Mouse (Mus musculus) MEL (cell line): ENCODE measurements around the gene Csad. TPM values are rescaled to one million over a fixed set of nuclear protein-coding genes. Genes with fewer than 3 reads are reported as not detected.
A peak's percentile ranks its signal among the peaks of the same experiment; 100 is the strongest.

Source experiments
- DNase-seq: peaks from one replicate; pipeline ENCODE4 v3.0.0; 2011; ENCODE audit warnings: low read depth, low spot score
- H3K27ac ChIP-seq: 2 replicates; pipeline ENCODE4 v1.5.1; 2012; ENCODE audit warnings: low read depth, mild to moderate bottlenecking, control low read depth, low read length, moderate library complexity; ENCODE audit not compliant: control insufficient read depth
- H3K27me3 ChIP-seq, 2 experiments: fragments of 150-350 bp in 1 of 2; sonication (generic) in 1 of 2; 2 replicates each; pipeline ENCODE4 v1.6.1; 2012; ENCODE audit warnings: low read length in 2 of 2, mild to moderate bottlenecking in 2 of 2, improper control_type of control experiment in 1 of 2, moderate library complexity in 1 of 2; ENCODE audit not compliant: insufficient read depth in 2 of 2, control insufficient read depth in 1 of 2
- H3K36me3 ChIP-seq, 2 experiments: 2 replicates each; pipeline ENCODE4 v1.6.1; 2012 to 2014; ENCODE audit warnings: low read length in 2 of 2, improper control_type of control experiment in 1 of 2, inconsistent platforms in 1 of 2, mild to moderate bottlenecking in 1 of 2; ENCODE audit not compliant: insufficient read depth in 2 of 2, control insufficient read depth in 1 of 2
- H3K4me1 ChIP-seq, 2 experiments: fragments of 150-350 bp in 1 of 2; sonication (generic) in 1 of 2; 2 replicates each; pipeline ENCODE4 v1.6.1; 2012; ENCODE audit warnings: low read length in 2 of 2, improper control_type of control experiment in 1 of 2, mild to moderate bottlenecking in 1 of 2; ENCODE audit not compliant: insufficient read depth in 2 of 2, control insufficient read depth in 1 of 2
- H3K4me3 ChIP-seq, 2 experiments: fragments of 150-350 bp in 1 of 2; sonication (generic) in 1 of 2; 2 replicates each; pipeline ENCODE4 v1.5.1; 2012; ENCODE audit warnings: low read depth in 2 of 2, low read length in 2 of 2, mild to moderate bottlenecking in 2 of 2, moderate library complexity in 2 of 2, control low read depth in 1 of 2, improper control_type of control experiment in 1 of 2; ENCODE audit not compliant: control insufficient read depth in 1 of 2, insufficient read depth in 1 of 2
- H3K79me2 ChIP-seq: 2 replicates; pipeline ENCODE4 v1.6.1; 2012; ENCODE audit warnings: mild to moderate bottlenecking, low read length, moderate library complexity; ENCODE audit not compliant: control insufficient read depth, poor library complexity, insufficient read depth
- H3K9ac ChIP-seq: 2 replicates; pipeline ENCODE4 v1.6.1; 2012; ENCODE audit warnings: low read depth, mild to moderate bottlenecking, control low read depth, low read length, moderate library complexity; ENCODE audit not compliant: control insufficient read depth, poor library complexity, severe bottlenecking
- H3K9me3 ChIP-seq: fragments of 150-350 bp; sonication (generic); replicated peaks from 2 replicates; pipeline ENCODE4 v1.6.1; 2012; ENCODE audit warnings: mild to moderate bottlenecking, low read length, improper control_type of control experiment, moderate library complexity; ENCODE audit not compliant: insufficient read depth
- BHLHE40 ChIP-seq: IDR thresholded peaks from 2 replicates; pipeline ENCODE4 v1.6.1; 2012; ENCODE audit warnings: low read depth, mild to moderate bottlenecking, inconsistent platforms, low read length, improper control_type of control experiment, borderline replicate concordance
- CHD1 ChIP-seq: IDR thresholded peaks from 2 replicates; pipeline ENCODE4 v1.6.1; 2012; ENCODE audit warnings: low read depth, mild to moderate bottlenecking, inconsistent platforms, low read length, improper control_type of control experiment
- CTCF ChIP-seq, 3 experiments: IDR thresholded peaks in 2 of 3; conservative IDR thresholded peaks in 1 of 3; 2 replicates each; pipeline ENCODE4 v1.5.1; 2011 to 2012; ENCODE audit warnings: low read length in 3 of 3, low read depth in 2 of 3, mild to moderate bottlenecking in 2 of 3, improper control_type of control experiment in 1 of 3, inconsistent platforms in 1 of 3, mixed read lengths in 1 of 3, moderate library complexity in 1 of 3; ENCODE audit not compliant: control insufficient read depth in 1 of 3, insufficient read depth in 1 of 3, poor library complexity in 1 of 3, severe bottlenecking in 1 of 3
- ELF1 ChIP-seq: IDR thresholded peaks from 2 replicates; pipeline ENCODE4 v1.6.1; 2014; ENCODE audit warnings: low read depth, mild to moderate bottlenecking, inconsistent platforms, low read length, improper control_type of control experiment, moderate library complexity
- EP300 ChIP-seq, 2 experiments: IDR thresholded peaks; 2 replicates each; pipeline ENCODE4 v1.6.1; 2011; ENCODE audit warnings: improper control_type of control experiment in 2 of 2, low read length in 2 of 2, low read depth in 1 of 2, mild to moderate bottlenecking in 1 of 2
- ETS1 ChIP-seq: IDR thresholded peaks from 2 replicates; pipeline ENCODE4 v1.6.1; 2012; ENCODE audit warnings: low read depth, mild to moderate bottlenecking, inconsistent platforms, low read length, improper control_type of control experiment, moderate library complexity
- HCFC1 ChIP-seq: IDR thresholded peaks from 2 replicates; pipeline ENCODE4 v1.6.1; 2012; ENCODE audit warnings: low read depth, mild to moderate bottlenecking, inconsistent platforms, low read length, improper control_type of control experiment, moderate library complexity
- JUND ChIP-seq: IDR thresholded peaks from 2 replicates; pipeline ENCODE4 v1.6.1; 2011; ENCODE audit warnings: low read depth, mild to moderate bottlenecking, improper control_type of control experiment, low read length
- MAFK ChIP-seq: IDR thresholded peaks from 2 replicates; pipeline ENCODE4 v1.6.1; 2011; ENCODE audit warnings: low read depth, mild to moderate bottlenecking, low read length, improper control_type of control experiment, borderline replicate concordance
- MAZ ChIP-seq: IDR thresholded peaks from 2 replicates; pipeline ENCODE4 v1.6.1; 2012; ENCODE audit warnings: low read depth, mild to moderate bottlenecking, inconsistent platforms, low read length, improper control_type of control experiment
- MYB ChIP-seq: IDR thresholded peaks from 2 replicates; pipeline ENCODE4 v1.6.1; 2011; ENCODE audit warnings: mild to moderate bottlenecking, low read depth, low read length, improper control_type of control experiment
- NRF1 ChIP-seq: IDR thresholded peaks from 2 replicates; pipeline ENCODE4 v1.6.1; 2014; ENCODE audit warnings: low read depth, mild to moderate bottlenecking, inconsistent platforms, low read length, improper control_type of control experiment, moderate library complexity; ENCODE audit not compliant: poor library complexity, insufficient read depth, severe bottlenecking
- POLR2A ChIP-seq, 2 experiments: IDR thresholded peaks; 2 replicates each; pipeline ENCODE4 v1.6.1; 2011 to 2012; ENCODE audit warnings: low read length in 2 of 2, mild to moderate bottlenecking in 2 of 2, control low read depth in 1 of 2, improper control_type of control experiment in 1 of 2, low read depth in 1 of 2, moderate library complexity in 1 of 2; ENCODE audit not compliant: control insufficient read depth in 1 of 2, insufficient read depth in 1 of 2, poor library complexity in 1 of 2
- POLR2AphosphoS2 ChIP-seq: IDR thresholded peaks from 2 replicates; pipeline ENCODE4 v1.6.1; 2011; ENCODE audit warnings: low read length, improper control_type of control experiment
- POLR2AphosphoS5 ChIP-seq: IDR thresholded peaks from 2 replicates; pipeline ENCODE4 v1.6.1; 2012; ENCODE audit warnings: low read depth, borderline replicate concordance, mild to moderate bottlenecking, inconsistent platforms, low read length, moderate library complexity, mixed read lengths
- RAD21 ChIP-seq: IDR thresholded peaks from 2 replicates; pipeline ENCODE4 v1.6.1; 2011; ENCODE audit warnings: mild to moderate bottlenecking, low read depth, low read length, improper control_type of control experiment
- RCOR1 ChIP-seq: IDR thresholded peaks from 2 replicates; pipeline ENCODE4 v1.6.1; 2012; ENCODE audit warnings: low read depth, mild to moderate bottlenecking, inconsistent platforms, low read length, improper control_type of control experiment
- SIN3A ChIP-seq: IDR thresholded peaks from 2 replicates; pipeline ENCODE4 v1.6.1; 2012; ENCODE audit warnings: low read length, improper control_type of control experiment, inconsistent platforms
- SMC3 ChIP-seq: IDR thresholded peaks from 2 replicates; pipeline ENCODE4 v1.6.1; 2011; ENCODE audit warnings: low read depth, low read length, improper control_type of control experiment
- TAL1 ChIP-seq: IDR thresholded peaks from 2 replicates; pipeline ENCODE4 v1.6.1; 2012; ENCODE audit warnings: mild to moderate bottlenecking, inconsistent platforms, low read length, moderate library complexity, mixed read lengths
- TCF12 ChIP-seq: IDR thresholded peaks from 2 replicates; pipeline ENCODE4 v1.6.1; 2014; ENCODE audit warnings: low read depth, mild to moderate bottlenecking, inconsistent platforms, low read length, improper control_type of control experiment, moderate library complexity
- UBTF ChIP-seq: IDR thresholded peaks from 2 replicates; pipeline ENCODE4 v1.6.1; 2012; ENCODE audit warnings: low read depth, mild to moderate bottlenecking, inconsistent platforms, low read length, improper control_type of control experiment, moderate library complexity, borderline replicate concordance; ENCODE audit not compliant: insufficient read depth
- USF1 ChIP-seq: IDR thresholded peaks from 2 replicates; pipeline ENCODE4 v1.6.1; 2014; ENCODE audit warnings: low read depth, mild to moderate bottlenecking, inconsistent platforms, low read length, improper control_type of control experiment, moderate library complexity
- USF2 ChIP-seq, 2 experiments: IDR thresholded peaks; 2 replicates each; pipeline ENCODE4 v1.6.1; 2011 to 2012; ENCODE audit warnings: improper control_type of control experiment in 2 of 2, low read length in 2 of 2, borderline replicate concordance in 1 of 2, inconsistent platforms in 1 of 2, low read depth in 1 of 2, mild to moderate bottlenecking in 1 of 2; ENCODE audit not compliant: insufficient read depth in 1 of 2
- ZKSCAN1 ChIP-seq: IDR thresholded peaks from 2 replicates; pipeline ENCODE4 v1.6.1; 2012; ENCODE audit warnings: low read depth, mild to moderate bottlenecking, inconsistent platforms, low read length, improper control_type of control experiment, moderate library complexity
- ZNF384 ChIP-seq: IDR thresholded peaks from 2 replicates; pipeline ENCODE4 v1.6.1; 2012; ENCODE audit warnings: low read depth, mild to moderate bottlenecking, inconsistent platforms, low read length, improper control_type of control experiment
- polyA plus RNA-seq, 2 experiments: library from polyadenylated mRNA; stranded (reverse) in 1 of 2; unstranded in 1 of 2; fragments of >175 nt in 1 of 2; fragments of >200 nt in 1 of 2; gene quantifications; 2 replicates each; pipeline versions ENCODE4 v1.2.1 to v1.2.4; 2012; ENCODE audit warnings: low replicate concordance in 2 of 2, low read depth in 1 of 2; ENCODE audit not compliant: insufficient read length in 2 of 2, insufficient read depth in 1 of 2, missing spikeins in 1 of 2
- total RNA-seq: library from RNA; depleted of rRNA; stranded (reverse); fragments of 300-350 nt; gene quantifications from 2 replicates; pipeline ENCODE4 v1.2.3, GENCODE M21; 2012

Csad gene
- total and polyA plus RNA-seq, 3 experiments: 4.1 to 10.5 TPM; not detected in 1

DNA sequence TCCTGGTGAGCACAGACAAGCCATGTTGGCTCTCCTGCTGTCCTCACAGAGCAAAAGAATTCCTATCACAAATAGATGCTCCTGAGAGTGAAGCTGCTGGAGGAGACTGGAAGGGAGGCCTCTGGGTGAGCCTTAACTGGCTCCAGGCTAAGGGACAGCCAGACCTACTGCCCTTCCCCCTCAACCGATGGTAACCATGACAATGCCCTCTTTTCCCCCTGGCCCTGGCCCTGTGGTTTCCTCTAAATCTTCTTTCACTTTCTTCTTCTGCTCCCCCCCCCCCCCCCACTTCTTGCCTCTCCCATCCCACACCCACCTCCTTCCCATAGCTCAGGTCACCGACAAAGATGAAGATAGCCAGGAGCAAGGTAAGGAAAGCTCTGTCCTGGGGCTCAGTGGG lies 29.4 kb upstream of the Csad start:
- Histone ChIP-seq H3K4me1 (peaks cover 15 to 31% of the 10 kb centered on the region in 2 experiments), H3K4me3 (no peak overlapping the region), H3K27me3 (no peaks in the 10 kb centered on the region), H3K79me2 (no peaks in the 10 kb centered on the region), H3K36me3 (peaks cover 0 to 15% of the 10 kb centered on the region in 2 experiments; a peak in 2 of 4 replicates), H3K27ac (no peak overlapping the region), H3K9ac (no peak overlapping the region), H3K9me3 (no peaks in the 10 kb centered on the region)
- TF ChIP-seq MAFK: no peak
- TF ChIP-seq RCOR1: no peak
- no peak for TF ChIP-seq ZNF384
- DNase-seq: no peak

DNA sequence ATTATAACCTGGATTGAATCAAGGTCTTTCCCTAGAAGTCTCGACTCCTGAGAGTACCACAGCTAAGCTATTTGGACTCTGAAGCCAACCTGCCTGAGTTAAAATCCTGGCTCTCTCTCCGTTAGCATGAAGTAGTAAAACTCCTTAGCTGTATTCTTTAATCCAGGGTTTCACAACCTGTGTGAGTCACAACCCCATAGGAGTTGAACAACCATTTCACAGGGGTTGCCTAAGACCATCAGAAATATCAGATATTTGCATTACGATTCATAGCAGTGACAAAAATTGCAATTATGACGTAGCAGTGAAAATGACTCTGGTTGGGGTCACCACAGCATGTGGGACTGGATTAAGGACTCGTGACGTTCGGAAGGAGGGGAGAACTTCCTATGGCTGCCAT lies 28.2 kb upstream of the Csad start:
- Histone ChIP-seq H3K79me2 (no peaks in the 10 kb centered on the region), H3K9me3 (no peaks in the 10 kb centered on the region), H3K9ac (no peak overlapping the region), H3K4me3 (no peak overlapping the region), H3K27ac (no peak overlapping the region), H3K27me3 (no peaks in the 10 kb centered on the region), H3K36me3 (peaks cover 0 to 15% of the 10 kb centered on the region in 2 experiments; a peak in 2 of 4 replicates), H3K4me1 (peaks cover 15 to 32% of the 10 kb centered on the region in 2 experiments)
- no peak for TF ChIP-seq POLR2A (IDR thresholded peaks at IDR 0.05; ENCODE audit: control insufficient read depth in 1 of 2, insufficient read depth in 1 of 2, low read depth in 1 of 2, low read length in 2 of 2, poor library complexity in 1 of 2)
- no peak for TF ChIP-seq NRF1
- TF ChIP-seq ELF1: no peak
- TF ChIP-seq ZKSCAN1: no peak
- TF ChIP-seq USF2 (IDR thresholded peaks at IDR 0.05; ENCODE audit: borderline replicate concordance in 1 of 2, insufficient read depth in 1 of 2, low read depth in 1 of 2, low read length in 2 of 2): no peak
- no peak for DNase-seq

GRCm38 (mm10) chr15:102231748-102232147 lies 27.2 kb upstream of the Csad start, which contains the start of gene Itgb7:
Itgb7 (minus strand) TSS chr15:102231944.
- Histone ChIP-seq H3K36me3 (peaks cover 0 to 24% of the 10 kb centered on the region in 2 experiments; a peak in 2 of 4 replicates), H3K9ac (peak within 1 kb of the TSS; percentile 34), H3K4me1 (peaks cover 22 to 42% of the 10 kb centered on the region in 2 experiments), H3K27ac (peak within 1 kb of the TSS; percentile 37), H3K4me3 (peak within 1 kb of the TSS; percentile 25 to 35), H3K27me3 (no peaks in the 10 kb centered on the region), H3K9me3 (no peaks in the 10 kb centered on the region), H3K79me2 (no peaks in the 10 kb centered on the region)
- DNase-seq: peak; percentile 92
- no peak for TF ChIP-seq POLR2AphosphoS5
- TF ChIP-seq MAZ: peak; percentile 99
- TF ChIP-seq BHLHE40: no peak
- 0 out of 6 replicates have a peak, but pooled peaks of 1 of the 3 experiments have one; percentile 2 for TF ChIP-seq CTCF (IDR thresholded peaks at IDR 0.05 in 2 of 3, conservative IDR thresholded peaks at IDR 0.05 in 1 of 3; ENCODE audit: control insufficient read depth in 1 of 3, insufficient read depth in 1 of 3, low read depth in 2 of 3, low read length in 3 of 3, poor library complexity in 1 of 3, severe bottlenecking in 1 of 3)
- TF ChIP-seq TCF12: peak; percentile 91
- TF ChIP-seq UBTF: no peak
- TF ChIP-seq POLR2AphosphoS2: no peak
- no peak for TF ChIP-seq RAD21
- TF ChIP-seq SIN3A: peak; percentile 71
- TF ChIP-seq SMC3: no peak; the same call in 1 of the 2 replicates
- peak; percentile 9; the same call in 1 of the 2 replicates for TF ChIP-seq CHD1
- TF ChIP-seq NRF1: no peak
- peak; percentile 79 for TF ChIP-seq ETS1
- peak; percentile 90 for TF ChIP-seq EP300 (IDR thresholded peaks at IDR 0.05; ENCODE audit: low read depth in 1 of 2, low read length in 2 of 2)
- no peak for TF ChIP-seq HCFC1
- peak; percentile 84 for TF ChIP-seq TAL1
- 0 out of 2 replicates have a peak, but pooled peaks have one; percentile 27 for TF ChIP-seq JUND
- TF ChIP-seq MYB: 0 out of 2 replicates have a peak, but pooled peaks have one; percentile 7
- TF ChIP-seq USF1: no peak
